Comparison of ENCODE assay signal across 8 mouse cellular contexts in the genomic region with DNA sequence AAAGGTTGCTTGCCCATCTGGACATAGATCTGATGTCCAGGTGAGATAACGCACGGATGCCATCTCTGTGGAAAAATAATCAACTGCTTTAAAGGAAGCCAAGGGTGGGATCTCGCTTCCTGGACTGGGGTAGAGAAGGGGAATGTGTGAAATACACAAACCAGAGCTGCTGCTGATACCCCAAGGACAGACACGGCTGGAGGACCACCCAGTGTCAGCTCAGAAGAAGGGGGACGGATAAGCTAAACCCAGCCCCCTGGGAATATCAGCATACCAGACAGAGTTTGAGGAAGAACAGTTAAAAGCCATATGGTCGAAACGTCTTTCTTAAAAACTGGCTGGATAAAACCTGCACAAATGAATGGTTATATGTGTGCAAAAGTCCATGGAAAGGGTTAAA.
DNase-seq lines count a peak whose midpoint lies in the region; ATAC-seq and TF ChIP-seq lines count a peak whose summit lies in the region.

No protein-coding gene starts in this region.

- intact Hi-C loops in left cerebral cortex, postnatal 10 days (cut with DNase I): no loop called here

- peak overlapping the region; percentile 70 for H3K27ac ChIP-seq in heart, embryonic 11.5 days (ENCODE audit: low read depth, low read length)
- peak overlapping the region; percentile 99 for H3K27ac ChIP-seq in thymus, adult 2 months (ENCODE audit: control insufficient read depth, insufficient read depth, low read length)
- H3K27ac ChIP-seq in intestine, embryonic 14.5 days (ENCODE audit: low read depth): peak overlapping the region; percentile 90
- H3K27ac ChIP-seq in stomach, embryonic 16.5 days (ENCODE audit: low read length): peak overlapping the region; percentile 71

- H3K4me3 ChIP-seq in heart, embryonic 11.5 days (ENCODE audit: low read depth, low read length): peak overlapping the region; percentile 23; the same call in 1 of the 2 replicates
- no peak overlapping the region for H3K4me3 ChIP-seq in thymus, adult 2 months (ENCODE audit: control insufficient read depth, insufficient read depth, low read length)
- 0 out of 2 replicates have a peak overlapping the region, but pooled peaks have one; percentile 3 for H3K4me3 ChIP-seq in intestine, embryonic 14.5 days (ENCODE audit: low read depth, low read length)
- peak overlapping the region; percentile 21 for H3K4me3 ChIP-seq in stomach, embryonic 16.5 days (replicated peaks; ENCODE audit: low read length)

- H3K36me3 ChIP-seq in heart, embryonic 11.5 days (ENCODE audit: control insufficient read depth, insufficient read depth, low read length): no peaks in the 10 kb centered on the region
- H3K36me3 ChIP-seq in thymus, adult 2 months (ENCODE audit: control insufficient read depth, insufficient read depth, low read length): no peaks in the 10 kb centered on the region
- no peaks in the 10 kb centered on the region for H3K36me3 ChIP-seq in intestine, embryonic 14.5 days (ENCODE audit: control insufficient read depth, insufficient read depth, low read length)
- H3K36me3 ChIP-seq in stomach, embryonic 16.5 days (ENCODE audit: control insufficient read depth, insufficient read depth, low read length): no peaks in the 10 kb centered on the region

- peak; percentile 57; the same call in 1 of the 2 replicates for ATAC-seq in heart, embryonic 11.5 days (replicated peaks; ENCODE audit: insufficient number of reproducible peaks, low FRiP score, low TSS enrichment)
- peak; percentile 68; the same call in 1 of the 2 replicates for ATAC-seq in intestine, embryonic 14.5 days (replicated peaks; ENCODE audit: low FRiP score, low TSS enrichment, low read depth)
- 0 out of 2 replicates have a peak, but pooled peaks have one; percentile 31 for ATAC-seq in stomach, embryonic 16.5 days (ENCODE audit: insufficient read depth, low FRiP score)

- H3K9me3 ChIP-seq in heart, embryonic 11.5 days (replicated peaks; ENCODE audit: control insufficient read depth, low read length): no peaks in the 10 kb centered on the region
- H3K9me3 ChIP-seq in intestine, embryonic 14.5 days (ENCODE audit: control insufficient read depth, low read length): no peaks in the 10 kb centered on the region
- H3K9me3 ChIP-seq in stomach, embryonic 16.5 days (replicated peaks; ENCODE audit: control insufficient read depth, low read length): no peaks in the 10 kb centered on the region

- peak overlapping the region; percentile 63 for H3K4me2 ChIP-seq in heart, embryonic 11.5 days
- peak overlapping the region; percentile 42 for H3K4me2 ChIP-seq in intestine, embryonic 14.5 days (ENCODE audit: low read length)
- H3K4me2 ChIP-seq in stomach, embryonic 16.5 days (ENCODE audit: low read depth, low read length): peak overlapping the region; percentile 49

- peaks cover 39% of the 10 kb centered on the region for H3K4me1 ChIP-seq in heart, embryonic 11.5 days (ENCODE audit: control insufficient read depth, insufficient read depth, low read length)
- H3K4me1 ChIP-seq in thymus, adult 2 months (replicated peaks; ENCODE audit: control insufficient read depth, insufficient read depth, low read length): peaks cover 27% of the 10 kb centered on the region
- H3K4me1 ChIP-seq in intestine, embryonic 14.5 days (replicated peaks; ENCODE audit: control insufficient read depth, insufficient read depth, low read length): peaks cover 27% of the 10 kb centered on the region
- peaks cover 13% of the 10 kb centered on the region for H3K4me1 ChIP-seq in stomach, embryonic 16.5 days (ENCODE audit: control insufficient read depth, insufficient read depth, low read length)

- TF ChIP-seq POLR2A in thymus, adult 2 months (IDR thresholded peaks at IDR 0.05; ENCODE audit: control insufficient read depth, extremely low read depth, insufficient read depth, low read length, poor library complexity): no peak

- WGBS in heart, embryonic 11.5 days (ENCODE audit: insufficient replicate concordance): 10% methylated on average over 7 of the region's 7 CpGs
- 77% methylated on average over 7 of the region's 7 CpGs for WGBS in thymus, adult 2 months
- WGBS in intestine, embryonic 14.5 days: 21% methylated on average over 7 of the region's 7 CpGs
- WGBS in stomach, embryonic 16.5 days: 33% methylated on average over 7 of the region's 7 CpGs

- no peak for TF ChIP-seq CTCF in thymus, adult 2 months (IDR thresholded peaks at IDR 0.05; ENCODE audit: borderline replicate concordance, control insufficient read depth, extremely low read depth, insufficient read depth, low read length, poor library complexity)

- H3K9ac ChIP-seq in heart, embryonic 11.5 days (ENCODE audit: low read depth, low read length): peak overlapping the region; percentile 50; the same call in 1 of the 2 replicates
- no peak overlapping the region for H3K9ac ChIP-seq in intestine, embryonic 14.5 days (ENCODE audit: low read length)
- peak overlapping the region; percentile 53; the same call in 1 of the 2 replicates for H3K9ac ChIP-seq in stomach, embryonic 16.5 days (ENCODE audit: low read length)

- H3K27me3 ChIP-seq in heart, embryonic 11.5 days (ENCODE audit: control insufficient read depth, insufficient read depth, low read length): no peaks in the 10 kb centered on the region
- H3K27me3 ChIP-seq in thymus, adult 2 months (ENCODE audit: control insufficient read depth, insufficient read depth, low read length): no peaks in the 10 kb centered on the region
- no peaks in the 10 kb centered on the region for H3K27me3 ChIP-seq in intestine, embryonic 14.5 days (replicated peaks; ENCODE audit: control insufficient read depth, insufficient read depth, low read length)
- no peaks in the 10 kb centered on the region for H3K27me3 ChIP-seq in stomach, embryonic 16.5 days (ENCODE audit: control insufficient read depth, insufficient read depth, low read length)

- DNase-seq in heart, adult 9 months (ENCODE audit: low spot score in 2 of 2): no peak
- DNase-seq in thymus, adult 2 months: no peak
- no peak for DNase-seq in thymus, postnatal 36 days
- no peak for DNase-seq in intestine, embryonic 14.5 days (ENCODE audit: low spot score)
- DNase-seq in adipocyte (ENCODE audit: low spot score): no peak
- no peak for DNase-seq in left cerebral cortex, postnatal 10 days (ENCODE audit: extremely low spot score in 1 of 2, low spot score in 2 of 2)
